Mouse (Mus musculus): ENCODE results near the gene Cwc22. TPM values are rescaled to one million over a fixed set of nuclear protein-coding genes. Genes with fewer than 3 reads are reported as not detected.

Gene Cwc22
- polyA plus RNA-seq, 1 experiment from 2014 or later: 18.9 TPM

DNA sequence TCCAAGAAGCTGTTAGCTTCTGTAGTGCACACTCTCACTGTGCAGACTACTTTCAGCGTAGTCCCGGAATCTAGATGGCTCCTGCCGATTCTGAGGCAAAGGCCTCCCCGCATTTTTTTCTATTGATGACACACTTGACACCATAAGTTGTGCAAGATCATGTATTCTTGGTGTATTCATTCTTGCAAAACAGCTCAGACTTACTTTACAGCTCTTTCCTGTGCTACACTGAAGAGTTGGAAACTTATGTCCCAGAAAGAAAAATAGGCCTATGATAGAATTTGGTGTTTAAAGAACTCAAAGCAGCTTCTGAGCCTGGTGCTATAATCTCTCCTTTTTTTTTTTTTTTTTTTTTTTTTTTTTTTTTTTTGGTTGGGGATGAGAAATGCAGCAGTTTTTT, 23.8 kb upstream of the Cwc22 start:
- Histone ChIP-seq H3K27me3 (replicated peaks) (no peaks in the 10 kb centered on the region), H3K9ac (no peak overlapping the region), H3K4me3 (no peak overlapping the region), H3K9me3 (replicated peaks) (no peaks in the 10 kb centered on the region), H3K4me1 (replicated peaks) (no peaks in the 10 kb centered on the region), H3K36me3 (no peaks in the 10 kb centered on the region), H3K4me2 (no peak overlapping the region), H3K27ac (ENCODE audit: poor library complexity, severe bottlenecking) (no peak overlapping the region)
- ATAC-seq (ENCODE audit: insufficient number of reproducible peaks, low FRiP score): no peak
- WGBS: 82% methylated on average over 4 of the region's 4 CpGs

DNA sequence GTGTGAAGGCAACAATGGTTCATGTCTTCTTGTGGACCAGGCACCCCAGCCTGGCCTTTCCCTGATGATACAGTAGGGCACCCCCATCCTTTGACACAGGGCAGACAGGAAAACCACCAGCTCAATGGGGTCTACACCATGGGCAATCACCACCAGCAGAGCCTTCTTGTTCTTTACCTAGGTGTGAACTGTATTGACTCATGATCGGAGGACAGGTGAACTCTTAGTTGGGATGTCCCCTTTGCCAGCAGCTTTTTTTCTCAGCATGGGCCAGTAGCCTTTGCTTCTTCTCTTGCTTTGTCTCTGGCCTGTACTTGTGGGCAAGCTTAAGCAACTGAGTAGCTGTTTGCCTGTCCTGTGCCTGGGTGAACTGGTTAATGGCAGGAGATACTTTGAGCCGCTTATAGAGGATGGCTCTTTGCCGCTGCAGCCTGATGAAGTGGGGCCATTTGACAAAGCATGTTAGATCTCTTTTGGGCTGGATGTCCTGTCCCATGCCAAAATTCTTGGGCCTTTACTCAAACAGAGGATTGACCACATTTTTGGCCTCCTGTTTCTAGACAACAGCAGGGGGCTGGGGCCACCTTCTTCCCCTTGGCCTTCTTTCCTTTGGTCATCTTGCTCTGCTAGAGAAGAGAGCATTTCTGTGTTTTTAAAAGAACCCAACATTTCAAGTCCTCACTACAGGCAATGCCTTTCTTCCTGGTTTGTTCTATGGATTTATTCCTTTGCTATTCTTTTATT, 16.4 kb upstream of the Cwc22 start:
- Histone ChIP-seq H3K27ac (ENCODE audit: poor library complexity, severe bottlenecking) (no peak overlapping the region), H3K9me3 (replicated peaks) (no peaks in the 10 kb centered on the region), H3K27me3 (replicated peaks) (no peaks in the 10 kb centered on the region), H3K4me2 (no peak overlapping the region), H3K36me3 (no peaks in the 10 kb centered on the region), H3K9ac (no peak overlapping the region), H3K4me1 (replicated peaks) (no peaks in the 10 kb centered on the region), H3K4me3 (no peak overlapping the region)
- ATAC-seq (ENCODE audit: insufficient number of reproducible peaks, low FRiP score): no peak
- WGBS: 89% methylated on average over 3 of the region's 3 CpGs

- H3K36me3 ChIP-seq: no peaks in the 10 kb centered on the region
- no peaks in the 10 kb centered on the region for H3K4me1 ChIP-seq (replicated peaks)
- H3K9me3 ChIP-seq (replicated peaks): no peaks in the 10 kb centered on the region
- no peaks in the 10 kb centered on the region for H3K27me3 ChIP-seq (replicated peaks)
- 53% methylated on average over 1 of the region's 1 CpGs for WGBS
- no peak overlapping the region for H3K4me2 ChIP-seq
- no peak overlapping the region for H3K4me3 ChIP-seq
- H3K9ac ChIP-seq: no peak overlapping the region
- no peak overlapping the region for H3K27ac ChIP-seq (ENCODE audit: poor library complexity, severe bottlenecking)
- ATAC-seq (ENCODE audit: insufficient number of reproducible peaks, low FRiP score): no peak
These were observed 15.1 kb upstream of the Cwc22 start for GRCm38 (mm10) chr2:77961256-77961655.

DNA sequence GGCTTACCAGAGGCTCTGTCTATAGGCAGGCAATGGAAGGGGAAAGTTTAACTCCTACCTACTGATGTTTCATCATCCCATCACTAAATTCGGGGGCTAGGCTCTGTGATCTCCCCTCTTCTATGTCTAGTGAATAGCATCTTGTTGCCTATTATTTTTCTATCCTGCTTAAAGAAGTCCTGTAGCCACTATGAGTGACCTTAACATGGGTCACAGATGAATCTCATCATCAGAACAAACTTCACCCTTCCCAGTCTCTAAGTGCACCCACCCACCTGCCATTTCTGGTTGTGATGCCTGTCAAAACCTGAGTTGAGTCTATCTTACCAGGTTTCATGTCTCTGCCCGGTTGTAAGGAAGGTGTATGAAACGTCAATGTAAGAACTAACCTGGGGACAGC, 14.5 kb upstream of the Cwc22 start:
- H3K27me3 ChIP-seq (replicated peaks): no peaks in the 10 kb centered on the region
- H3K4me2 ChIP-seq: no peak overlapping the region
- H3K4me1 ChIP-seq (replicated peaks): no peaks in the 10 kb centered on the region
- no peak overlapping the region for H3K27ac ChIP-seq (ENCODE audit: poor library complexity, severe bottlenecking)
- no peaks in the 10 kb centered on the region for H3K36me3 ChIP-seq
- H3K9ac ChIP-seq: no peak overlapping the region
- no peaks in the 10 kb centered on the region for H3K9me3 ChIP-seq (replicated peaks)
- ATAC-seq (ENCODE audit: insufficient number of reproducible peaks, low FRiP score): no peak
- H3K4me3 ChIP-seq: no peak overlapping the region
- 72% methylated on average over 3 of the region's 3 CpGs for WGBS

DNA sequence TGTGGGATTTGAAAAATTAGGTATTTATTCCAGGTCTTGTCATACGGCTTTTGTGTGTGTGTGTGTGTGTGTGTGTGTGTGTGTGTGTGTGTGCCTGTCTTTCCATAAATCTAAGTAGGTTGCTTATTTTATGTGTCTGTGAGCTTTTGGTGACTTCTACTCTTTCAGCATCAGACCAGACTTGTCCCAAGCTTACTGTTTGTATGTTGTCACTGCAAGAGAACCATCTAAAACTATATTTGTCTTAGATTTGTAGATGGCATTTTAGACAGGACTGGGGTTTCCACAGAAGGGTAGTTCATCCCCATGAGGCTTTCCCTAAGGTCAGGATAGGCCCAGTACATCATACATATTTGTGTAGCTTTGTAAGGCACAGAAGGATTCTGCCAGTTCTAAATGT, 13.2 kb upstream of the Cwc22 start:
- Histone ChIP-seq H3K9me3 (replicated peaks) (no peaks in the 10 kb centered on the region), H3K4me1 (replicated peaks) (no peaks in the 10 kb centered on the region), H3K9ac (no peak overlapping the region), H3K4me2 (no peak overlapping the region), H3K27ac (ENCODE audit: poor library complexity, severe bottlenecking) (no peak overlapping the region), H3K36me3 (no peaks in the 10 kb centered on the region), H3K4me3 (no peak overlapping the region), H3K27me3 (replicated peaks) (no peaks in the 10 kb centered on the region)
- ATAC-seq (ENCODE audit: insufficient number of reproducible peaks, low FRiP score): no peak
- WGBS: 75% methylated on average over 1 of the region's 1 CpGs

- Histone ChIP-seq H3K9ac (no peak overlapping the region), H3K4me1 (replicated peaks) (no peaks in the 10 kb centered on the region), H3K4me3 (no peak overlapping the region), H3K4me2 (no peak overlapping the region), H3K27ac (ENCODE audit: poor library complexity, severe bottlenecking) (no peak overlapping the region), H3K9me3 (replicated peaks) (peaks cover 3% of the 10 kb centered on the region), H3K27me3 (replicated peaks) (no peaks in the 10 kb centered on the region), H3K36me3 (no peaks in the 10 kb centered on the region)
- 82% methylated on average over 6 of the region's 6 CpGs for WGBS
- no peak for ATAC-seq (ENCODE audit: insufficient number of reproducible peaks, low FRiP score)
These were observed 5.3 kb upstream of the Cwc22 start for GRCm38 (mm10) chr2:77951415-77951913.

GRCm38 (mm10) chr2:77950111-77950510, 3.9 kb upstream of the Cwc22 start:
- Histone ChIP-seq H3K27me3 (replicated peaks) (no peaks in the 10 kb centered on the region), H3K4me1 (replicated peaks) (peaks cover 3% of the 10 kb centered on the region; the same call in 1 of the 2 replicates), H3K27ac (ENCODE audit: poor library complexity, severe bottlenecking) (no peak overlapping the region)

DNA sequence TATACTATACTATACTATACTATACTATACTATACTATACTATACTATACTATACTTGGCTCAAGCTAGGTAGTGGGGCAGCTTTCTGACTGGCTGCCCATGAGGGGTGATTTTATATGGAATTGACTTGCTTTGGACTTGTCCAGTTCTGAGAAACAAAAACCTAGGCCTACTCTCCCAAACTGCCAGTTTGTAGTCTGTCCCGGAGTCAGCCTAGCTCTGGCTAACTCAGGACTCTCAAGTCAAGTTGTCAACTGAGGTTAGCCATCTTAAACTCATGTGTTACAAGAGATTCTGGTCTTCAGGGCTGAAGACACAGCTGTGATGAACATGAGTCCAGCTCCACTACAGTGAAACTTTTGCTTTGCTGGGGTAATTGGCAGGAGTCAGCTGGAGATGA, 3.3 kb upstream of the Cwc22 start:
- WGBS: 75% methylated on average over 1 of the region's 1 CpGs
- Histone ChIP-seq H3K9me3 (replicated peaks) (peaks cover 3% of the 10 kb centered on the region), H3K4me2 (no peak overlapping the region), H3K4me1 (replicated peaks) (peaks cover 6% of the 10 kb centered on the region; the same call in 1 of the 2 replicates), H3K27ac (ENCODE audit: poor library complexity, severe bottlenecking) (no peak overlapping the region), H3K9ac (no peak overlapping the region), H3K4me3 (no peak overlapping the region), H3K27me3 (replicated peaks) (no peaks in the 10 kb centered on the region), H3K36me3 (no peaks in the 10 kb centered on the region)
- no peak for ATAC-seq (ENCODE audit: insufficient number of reproducible peaks, low FRiP score)

More at GRCm38 (mm10) chr2:77950111-77950510, 3.9 kb upstream of the Cwc22 start:
- Histone ChIP-seq H3K36me3 (no peaks in the 10 kb centered on the region), H3K4me3 (no peak overlapping the region), H3K4me2 (no peak overlapping the region), H3K9ac (no peak overlapping the region), H3K9me3 (replicated peaks) (peaks cover 3% of the 10 kb centered on the region)
- ATAC-seq (ENCODE audit: insufficient number of reproducible peaks, low FRiP score): no peak
- 53% methylated on average over 1 of the region's 1 CpGs for WGBS

GRCm38 (mm10) chr2:77948921-77949320, 2.7 kb upstream of the Cwc22 start:
- no peak overlapping the region for H3K4me2 ChIP-seq
- H3K27me3 ChIP-seq (replicated peaks): no peaks in the 10 kb centered on the region
- no peak for ATAC-seq (ENCODE audit: insufficient number of reproducible peaks, low FRiP score)
- H3K9ac ChIP-seq: no peak overlapping the region
- 74% methylated on average over 2 of the region's 2 CpGs for whole genome bisulfite sequencing
- no peak overlapping the region for H3K27ac ChIP-seq (ENCODE audit: poor library complexity, severe bottlenecking)
- H3K36me3 ChIP-seq: no peaks in the 10 kb centered on the region
- H3K4me1 ChIP-seq (replicated peaks): peaks cover 6% of the 10 kb centered on the region; the same call in 1 of the 2 replicates
- H3K4me3 ChIP-seq: no peak overlapping the region
- H3K9me3 ChIP-seq (replicated peaks): peaks cover 3% of the 10 kb centered on the region

DNA sequence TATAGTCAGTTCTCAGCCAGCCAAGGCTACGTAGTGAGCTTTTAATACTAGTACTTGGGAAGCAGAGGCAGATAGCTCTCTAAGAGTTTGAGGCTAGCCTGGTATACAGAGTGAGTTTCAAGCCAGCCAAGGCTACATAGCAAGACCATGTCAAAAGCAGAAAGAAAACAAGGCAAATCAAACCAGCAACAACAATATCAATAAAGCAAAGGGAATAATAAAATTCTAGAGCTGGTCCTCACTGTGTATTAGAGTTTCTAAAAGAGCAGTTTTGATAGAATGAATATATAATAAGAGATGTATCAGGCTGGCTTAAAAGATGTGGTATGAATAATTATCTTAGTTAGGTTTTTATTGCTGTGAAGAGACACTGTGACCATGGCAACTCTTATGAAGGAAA, 2.0 kb upstream of the Cwc22 start:
- Histone ChIP-seq H3K4me3 (no peak overlapping the region), H3K36me3 (no peaks in the 10 kb centered on the region), H3K9ac (no peak overlapping the region), H3K4me1 (replicated peaks) (peaks cover 6% of the 10 kb centered on the region; the same call in 1 of the 2 replicates), H3K9me3 (replicated peaks) (peaks cover 3% of the 10 kb centered on the region), H3K27me3 (replicated peaks) (no peaks in the 10 kb centered on the region), H3K4me2 (no peak overlapping the region), H3K27ac (ENCODE audit: poor library complexity, severe bottlenecking) (no peak overlapping the region)
- WGBS: 69% methylated on average over 1 of the region's 1 CpGs
- no peak for ATAC-seq (ENCODE audit: insufficient number of reproducible peaks, low FRiP score)

DNA sequence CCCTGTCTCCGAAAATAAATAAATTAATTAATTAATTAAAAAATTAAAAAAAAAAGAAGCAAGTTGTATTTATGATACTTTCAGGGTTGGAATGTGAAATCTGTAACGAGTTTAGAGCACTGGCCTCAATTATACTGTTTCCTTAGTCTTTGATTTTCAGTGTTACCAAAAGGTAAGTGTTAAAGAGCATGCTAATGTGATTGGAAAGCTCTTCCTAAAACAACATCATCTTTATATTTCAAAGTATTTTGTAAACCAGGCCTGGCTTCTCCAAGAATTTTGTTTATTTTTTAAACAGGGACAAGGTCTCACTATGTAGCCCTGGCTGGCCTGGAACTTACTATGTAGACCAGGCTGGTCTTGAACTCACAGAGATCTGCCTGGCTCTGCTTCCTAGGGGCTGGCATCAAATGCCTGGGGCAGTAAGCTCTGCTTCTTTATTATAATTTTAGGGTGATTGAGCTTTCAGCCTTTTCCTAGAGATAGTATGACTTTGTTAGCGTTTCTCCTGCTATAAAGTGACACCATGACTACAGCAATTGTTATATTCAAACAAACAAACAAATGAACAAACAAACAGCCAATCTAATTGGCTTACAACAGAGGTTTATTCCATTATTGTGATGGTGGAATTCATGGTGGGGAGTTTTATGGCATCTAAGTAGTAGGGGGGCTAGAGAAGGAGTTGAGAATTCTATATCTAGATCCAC, 1.1 kb upstream of the Cwc22 start:
- no peaks in the 10 kb centered on the region for H3K27me3 ChIP-seq (replicated peaks)
- ATAC-seq (ENCODE audit: insufficient number of reproducible peaks, low FRiP score): no peak
- no peak overlapping the region for H3K27ac ChIP-seq (ENCODE audit: poor library complexity, severe bottlenecking)
- H3K9ac ChIP-seq: no peak overlapping the region
- no peaks in the 10 kb centered on the region for H3K36me3 ChIP-seq
- WGBS: 70% methylated on average over 3 of the region's 3 CpGs
- peaks cover 6% of the 10 kb centered on the region; the same call in 1 of the 2 replicates for H3K4me1 ChIP-seq (replicated peaks)
- no peak overlapping the region for H3K4me3 ChIP-seq
- H3K9me3 ChIP-seq (replicated peaks): peaks cover 3% of the 10 kb centered on the region
- H3K4me2 ChIP-seq: no peak overlapping the region

Measured in heart, embryonic 12.5 days (tissue).